Mouse (Mus musculus) neutrophil, adult 5-6 weeks (primary cell): ENCODE results near the gene Hnf4a. TPM values are rescaled to one million over a fixed set of nuclear protein-coding genes. Genes with fewer than 3 reads are reported as not detected.

Source experiments
- ATAC-seq: fragments of 151-379, 151-347 bp; 2 replicates; pipeline ENCODE4 v1.8.0; 2017; ENCODE audit warnings: mild to moderate bottlenecking, moderate TSS enrichment; ENCODE audit not compliant: insufficient number of reproducible peaks, poor library complexity, low FRiP score, severe bottlenecking; ENCODE audit errors: extremely low read depth
- total RNA-seq: library from RNA; stranded (forward); fragments of 200-1000 nt; gene quantifications from 2 replicates; pipeline ENCODE4 v1.2.3, GENCODE M21; 2017

The Hnf4a gene
- total RNA-seq, 1 experiment from 2014 or later = not detected

GRCm38 (mm10) chr2:163580069-163580945 lies 73.7 kb downstream of the Hnf4a start:
- ATAC-seq = no peak

GRCm38 (mm10) chr2:163583226-163584087 lies 76.8 kb downstream of the Hnf4a start:
- no peak for ATAC-seq

- no peak for ATAC-seq
These were observed 77.4 kb downstream of the Hnf4a start for GRCm38 (mm10) chr2:163584088-163584426.

GRCm38 (mm10) chr2:163586384-163587261 lies 80.0 kb downstream of the Hnf4a start:
- peak; percentile 52; the same call in 1 of the 2 replicates for ATAC-seq

- peak; percentile 60 for ATAC-seq
These were observed 80.9 kb downstream of the Hnf4a start for GRCm38 (mm10) chr2:163587506-163587905.

GRCm38 (mm10) chr2:163590211-163590610 lies 83.6 kb downstream of the Hnf4a start:
- ATAC-seq = no peak

- no peak for ATAC-seq
These were observed 84.4 kb downstream of the Hnf4a start for GRCm38 (mm10) chr2:163590996-163591395.

GRCm38 (mm10) chr2:163592084-163592483 lies 85.5 kb downstream of the Hnf4a start:
- ATAC-seq = 0 out of 2 replicates have a peak, but pooled peaks have one; percentile 27

GRCm38 (mm10) chr2:163593636-163594282 lies 87.2 kb downstream of the Hnf4a start:
- ATAC-seq = no peak

GRCm38 (mm10) chr2:163595119-163595518 lies 88.5 kb downstream of the Hnf4a start:
- no peak for ATAC-seq

GRCm38 (mm10) chr2:163596057-163596872 lies 89.7 kb downstream of the Hnf4a start:
- no peak for ATAC-seq

- no peak for ATAC-seq
These were observed 90.2 kb downstream of the Hnf4a start for GRCm38 (mm10) chr2:163596873-163597155.

GRCm38 (mm10) chr2:163597661-163598060 lies 91.1 kb downstream of the Hnf4a start:
- ATAC-seq = peak; percentile 39; the same call in 1 of the 2 replicates

- peak; percentile 28 for ATAC-seq
These were observed 92.6 kb downstream of the Hnf4a start for GRCm38 (mm10) chr2:163599226-163599625.

- ATAC-seq = no peak
These were observed 94.5 kb downstream of the Hnf4a start for GRCm38 (mm10) chr2:163601066-163601465.

- no peak for ATAC-seq
These were observed 95.1 kb downstream of the Hnf4a start for GRCm38 (mm10) chr2:163601712-163602100.

GRCm38 (mm10) chr2:163602101-163602971 lies 95.7 kb downstream of the Hnf4a start, which contains the start of gene Ttpal:
TSS of gene Ttpal (plus strand) at chr2:163602314.
- ATAC-seq = peak; percentile 84
